ENCODE assay signal across 9 mouse cellular contexts in genomic region chr2:164563339-164564038, GRCm38 (mm10). TPM values are rescaled to one million over a fixed set of nuclear protein-coding genes. Genes with fewer than 3 reads are reported as not detected.
DNase-seq lines count a peak whose midpoint lies in the region; ATAC-seq and TF ChIP-seq lines count a peak whose summit lies in the region.
"Had no signal": no experiment of that assay in that cellular context is flagged by ENCODE, and none has a peak within 500 bp of the region (broad histone marks: within the 10 kb centered on the region; RNA-seq: fewer than 3 reads in every experiment).

No protein-coding gene starts in this region.

- H3K9ac ChIP-seq in kidney, embryonic 14.5 days (ENCODE audit: low read depth, low read length) = peak overlapping the region; percentile 68
- no peak overlapping the region for H3K9ac ChIP-seq in liver, embryonic 15.5 days
- H3K9ac ChIP-seq in neural tube, embryonic 12.5 days = peak overlapping the region; percentile 58

- peaks cover 10% of the 10 kb centered on the region for H3K36me3 ChIP-seq in kidney, embryonic 14.5 days (ENCODE audit: control insufficient read depth, insufficient read depth, low read length)
- H3K36me3 ChIP-seq in liver, embryonic 15.5 days (replicated peaks) = no peaks in the 10 kb centered on the region
- H3K36me3 ChIP-seq in neural tube, embryonic 12.5 days = no peaks in the 10 kb centered on the region

- H3K9me3 ChIP-seq in kidney, embryonic 14.5 days (ENCODE audit: control insufficient read depth, low read length) = no peaks in the 10 kb centered on the region
- H3K9me3 ChIP-seq in liver, embryonic 15.5 days (replicated peaks) = no peaks in the 10 kb centered on the region
- no peaks in the 10 kb centered on the region for H3K9me3 ChIP-seq in neural tube, embryonic 12.5 days

- peak overlapping the region; percentile 80 for H3K4me2 ChIP-seq in kidney, embryonic 14.5 days (replicated peaks; ENCODE audit: low read depth, low read length)
- peak overlapping the region; percentile 62 for H3K4me2 ChIP-seq in liver, embryonic 15.5 days
- H3K4me2 ChIP-seq in neural tube, embryonic 12.5 days (replicated peaks) = peak overlapping the region; percentile 88

- no peaks in the 10 kb centered on the region for H3K27me3 ChIP-seq in kidney, embryonic 14.5 days (ENCODE audit: control insufficient read depth, insufficient read depth, low read length)
- peaks cover 42% of the 10 kb centered on the region for H3K27me3 ChIP-seq in liver, embryonic 15.5 days
- H3K27me3 ChIP-seq in neural tube, embryonic 12.5 days (replicated peaks) = peaks cover 21% of the 10 kb centered on the region

- 0% methylated on average over 32 of the region's 32 CpGs for WGBS in kidney, embryonic 14.5 days
- WGBS in liver, embryonic 15.5 days (ENCODE audit: insufficient replicate concordance) = 2% methylated on average over 32 of the region's 32 CpGs
- WGBS in neural tube, embryonic 12.5 days = 1% methylated on average over 32 of the region's 32 CpGs

- ATAC-seq in kidney, embryonic 14.5 days (ENCODE audit: low FRiP score, low TSS enrichment) = peak; percentile 82
- no peak for ATAC-seq in liver, embryonic 15.5 days (ENCODE audit: insufficient read depth)
- peak; percentile 76 for ATAC-seq in neural tube, embryonic 12.5 days (ENCODE audit: low FRiP score, low read depth)
- no peak for ATAC-seq in erythroblast, adult 5-6 weeks (replicated peaks; ENCODE audit: low FRiP score, poor library complexity, severe bottlenecking)

- no peak for TF ChIP-seq POLR2A in brain, embryonic 14.5 days (IDR thresholded peaks at IDR 0.05; ENCODE audit: borderline replicate concordance, extremely low read depth, insufficient read depth, insufficient read length, poor library complexity, severe bottlenecking)

- peak; percentile 23 for DNase-seq in thymus, postnatal 0 days (ENCODE audit: low spot score)
- no peak for DNase-seq in thymus, adult 18-20 months
- DNase-seq in brain, embryonic 14.5 days (ENCODE audit: low read depth) = peak; percentile 80
- DNase-seq in frontal cortex, postnatal 36 days (ENCODE audit: low spot score in 2 of 2) = peak; percentile 31 to 49

- peak overlapping the region; percentile 52 for H3K4me3 ChIP-seq in kidney, embryonic 14.5 days (ENCODE audit: low read length)
- peak overlapping the region; percentile 28 for H3K4me3 ChIP-seq in liver, embryonic 15.5 days (replicated peaks)
- H3K4me3 ChIP-seq in neural tube, embryonic 12.5 days = peak overlapping the region; percentile 41

- TF ChIP-seq CTCF in brain, embryonic 14.5 days (IDR thresholded peaks at IDR 0.05; ENCODE audit: borderline replicate concordance, extremely low read depth, insufficient read depth, insufficient read length) = peak; percentile 71

- 0 out of 2 replicates have a peak, but pooled peaks cover 6% of the 10 kb centered on the region for H3K4me1 ChIP-seq in kidney, embryonic 14.5 days (ENCODE audit: control insufficient read depth, insufficient read depth, low read length)
- no peaks in the 10 kb centered on the region for H3K4me1 ChIP-seq in liver, embryonic 15.5 days (replicated peaks)
- peaks cover 16% of the 10 kb centered on the region for H3K4me1 ChIP-seq in neural tube, embryonic 12.5 days

- H3K27ac ChIP-seq in kidney, embryonic 14.5 days (ENCODE audit: low read depth, low read length) = peak overlapping the region; percentile 83
- H3K27ac ChIP-seq in liver, embryonic 15.5 days (replicated peaks) = no peak overlapping the region
- no peak overlapping the region for H3K27ac ChIP-seq in neural tube, embryonic 12.5 days

RNA-seq across cellular contexts. Expression of gene Wfdc2, which starts 1.3 kb away (rescaled TPM):
- polyA plus RNA-seq in thymus, postnatal 0 days (2015; fragmentation: Nextera tagmentation; extraction: Ambion mirVana) = 51.3 and 53.4 TPM in 2 replicates
- 3.9 and 5.3 TPM in 2 replicates for polyA plus RNA-seq in brain, embryonic 14.5 days (2012; rRNA removed)
- 330 and 331 TPM in 2 replicates for polyA plus RNA-seq in kidney, embryonic 14.5 days (2014; fragmentation: Nextera tagmentation; extraction: Ambion mirVana)
- polyA plus RNA-seq in liver, embryonic 15.5 days (2015; fragmentation: Nextera tagmentation; extraction: Ambion mirVana) = 1.7 TPM in 2 replicates
- 5.1 and 6.5 TPM in 2 replicates for polyA plus RNA-seq in neural tube, embryonic 12.5 days (2016; fragmentation: Nextera tagmentation; extraction: Ambion mirVana)
- total RNA-seq in erythroblast, adult 5-6 weeks (2015; ENCODE audit: low replicate concordance) = not detected in 2 replicates
- not detected in 2 replicates for total RNA-seq in erythroblast, adult 5-6 weeks (2017; ENCODE audit: low replicate concordance)

RNA-seq across cellular contexts. Expression of gene Spint3, which starts 9.8 kb away (rescaled TPM):
- polyA plus RNA-seq in thymus, postnatal 0 days (2015; fragmentation: Nextera tagmentation; extraction: Ambion mirVana) = not detected in 2 replicates
- polyA plus RNA-seq in brain, embryonic 14.5 days (2012; rRNA removed) = not detected in 2 replicates
- polyA plus RNA-seq in kidney, embryonic 14.5 days (2014; fragmentation: Nextera tagmentation; extraction: Ambion mirVana) = not detected in 2 replicates
- polyA plus RNA-seq in liver, embryonic 15.5 days (2015; fragmentation: Nextera tagmentation; extraction: Ambion mirVana) = not detected in 2 replicates
- not detected in 2 replicates for polyA plus RNA-seq in neural tube, embryonic 12.5 days (2016; fragmentation: Nextera tagmentation; extraction: Ambion mirVana)
- total RNA-seq in erythroblast, adult 5-6 weeks (2015; ENCODE audit: low replicate concordance) = not detected in 2 replicates
- total RNA-seq in erythroblast, adult 5-6 weeks (2017; ENCODE audit: low replicate concordance) = not detected in 2 replicates
- total RNA-seq: heart, adult 18-20 months had no signal

RNA-seq across cellular contexts. Expression of gene Wfdc6a, which starts 21.8 kb away (rescaled TPM):
- polyA plus RNA-seq in thymus, postnatal 0 days (2015; fragmentation: Nextera tagmentation; extraction: Ambion mirVana) = not detected in 2 replicates
- not detected in 2 replicates for polyA plus RNA-seq in brain, embryonic 14.5 days (2012; rRNA removed)
- polyA plus RNA-seq in kidney, embryonic 14.5 days (2014; fragmentation: Nextera tagmentation; extraction: Ambion mirVana) = not detected in 2 replicates
- polyA plus RNA-seq in liver, embryonic 15.5 days (2015; fragmentation: Nextera tagmentation; extraction: Ambion mirVana) = not detected in 2 replicates
- polyA plus RNA-seq in neural tube, embryonic 12.5 days (2016; fragmentation: Nextera tagmentation; extraction: Ambion mirVana) = not detected in 2 replicates
- total RNA-seq in erythroblast, adult 5-6 weeks (2015; ENCODE audit: low replicate concordance) = not detected in 2 replicates
- total RNA-seq in erythroblast, adult 5-6 weeks (2017; ENCODE audit: low replicate concordance) = not detected in 2 replicates
- total RNA-seq: heart, adult 18-20 months had no signal

RNA-seq across cellular contexts. Expression of gene Eppin, which starts 29.9 kb away (rescaled TPM):
- not detected in 2 replicates for polyA plus RNA-seq in thymus, postnatal 0 days (2015; fragmentation: Nextera tagmentation; extraction: Ambion mirVana)
- polyA plus RNA-seq in brain, embryonic 14.5 days (2012; rRNA removed) = not detected in 2 replicates
- not detected in 2 replicates for polyA plus RNA-seq in kidney, embryonic 14.5 days (2014; fragmentation: Nextera tagmentation; extraction: Ambion mirVana)
- not detected in 2 replicates for polyA plus RNA-seq in liver, embryonic 15.5 days (2015; fragmentation: Nextera tagmentation; extraction: Ambion mirVana)
- polyA plus RNA-seq in neural tube, embryonic 12.5 days (2016; fragmentation: Nextera tagmentation; extraction: Ambion mirVana) = not detected in 2 replicates
- total RNA-seq in erythroblast, adult 5-6 weeks (2015; ENCODE audit: low replicate concordance) = not detected in 2 replicates
- not detected in 2 replicates for total RNA-seq in erythroblast, adult 5-6 weeks (2017; ENCODE audit: low replicate concordance)
- total RNA-seq: heart, adult 18-20 months had no signal

RNA-seq across cellular contexts. Expression of gene Wfdc6b, which starts 49.8 kb away (rescaled TPM):
- not detected in 2 replicates for polyA plus RNA-seq in thymus, postnatal 0 days (2015; fragmentation: Nextera tagmentation; extraction: Ambion mirVana)
- polyA plus RNA-seq in brain, embryonic 14.5 days (2012; rRNA removed) = not detected in 2 replicates
- polyA plus RNA-seq in kidney, embryonic 14.5 days (2014; fragmentation: Nextera tagmentation; extraction: Ambion mirVana) = not detected in 2 replicates
- polyA plus RNA-seq in liver, embryonic 15.5 days (2015; fragmentation: Nextera tagmentation; extraction: Ambion mirVana) = not detected in 2 replicates
- not detected in 2 replicates for polyA plus RNA-seq in neural tube, embryonic 12.5 days (2016; fragmentation: Nextera tagmentation; extraction: Ambion mirVana)
- not detected in 2 replicates for total RNA-seq in erythroblast, adult 5-6 weeks (2015; ENCODE audit: low replicate concordance)
- not detected in 2 replicates for total RNA-seq in erythroblast, adult 5-6 weeks (2017; ENCODE audit: low replicate concordance)
- total RNA-seq: heart, adult 18-20 months had no signal

Comparison
In these comparisons a context has a peak if more than half of its experiments do, and no peak if none do; other contexts are left out.
1. DNase-seq: peak in thymus, postnatal 0 days (single experiment), brain, embryonic 14.5 days (single experiment) and frontal cortex, postnatal 36 days (2 of 2); none in thymus, adult 18-20 months (0 of 2).
2. ATAC-seq: peak in kidney, embryonic 14.5 days (single experiment) and neural tube, embryonic 12.5 days (single experiment); none in liver, embryonic 15.5 days (single experiment) and erythroblast, adult 5-6 weeks (single experiment).
3. Peak in every context shown above with its lines, with median percentiles within 50 percentile points of each other: H3K4me2 ChIP-seq and H3K4me3 ChIP-seq.